Mouse (Mus musculus) intestine, embryonic 15.5 days (tissue): ENCODE results near the gene Prkcd. TPM values are rescaled to one million over a fixed set of nuclear protein-coding genes. Genes with fewer than 3 reads are reported as not detected.
A peak's percentile ranks its signal among the peaks of the same experiment; 100 is the strongest.

ENCODE experiments used
- ATAC-seq: fragments of 200-750 bp; cut with Nextera tagmentation; 2 replicates; pipeline ENCODE4 v1.8.0; 2017; ENCODE audit warnings: moderate TSS enrichment, moderate library complexity
- H3K27ac ChIP-seq: fragments of 300-500 bp; sonication (generic); 2 replicates; pipeline ENCODE4 v1.5.1; 2015; ENCODE audit warnings: mild to moderate bottlenecking, inconsistent platforms
- H3K27me3 ChIP-seq: fragments of 300-500 bp; sonication (generic); replicated peaks from 2 replicates; pipeline ENCODE4 v1.6.1; 2015; ENCODE audit warnings: inconsistent platforms
- H3K36me3 ChIP-seq: fragments of 300-500 bp; sonication (generic); 2 replicates; pipeline ENCODE4 v1.6.1; 2015; ENCODE audit warnings: inconsistent platforms
- H3K4me1 ChIP-seq: fragments of 300-500 bp; sonication (generic); replicated peaks from 2 replicates; pipeline ENCODE4 v1.6.1; 2015; ENCODE audit warnings: inconsistent platforms
- H3K4me2 ChIP-seq: fragments of 300-500 bp; sonication (generic); replicated peaks from 2 replicates; pipeline ENCODE4 v1.6.1; 2015; ENCODE audit warnings: mild to moderate bottlenecking, inconsistent platforms
- H3K4me3 ChIP-seq: fragments of 300-500 bp; sonication (generic); replicated peaks from 2 replicates; pipeline ENCODE4 v1.5.1; 2015; ENCODE audit warnings: inconsistent platforms
- H3K9ac ChIP-seq: fragments of 300-500 bp; sonication (generic); 2 replicates; pipeline ENCODE4 v1.6.1; 2015; ENCODE audit warnings: inconsistent platforms
- H3K9me3 ChIP-seq: fragments of 300-500 bp; sonication (generic); 2 replicates; pipeline ENCODE4 v1.6.1; 2016; ENCODE audit warnings: inconsistent platforms
- WGBS: fragments of 180-500 bp; shearing (Covaris S2); methylation state at CpG from one replicate; pipeline ENCODE4 v1.1.7; 2015; 5-methylcytosine and 5-hydroxymethylcytosine counted together
- polyA plus RNA-seq: library from polyadenylated mRNA; unstranded; fragments of >200 nt; fragmentation: Nextera tagmentation; extraction: Ambion mirVana; gene quantifications from 2 replicates; pipeline ENCODE4 v1.2.1, GENCODE M21; 2015

The Prkcd gene
- polyA plus RNA-seq, 1 experiment from 2014 or later: 57.2 TPM

- Histone ChIP-seq H3K9ac (peak within 1 kb of the TSS; percentile 94), H3K4me2 (peak within 1 kb of the TSS; percentile 84), H3K27me3 (no peaks in the 10 kb centered on the region), H3K9me3 (no peaks in the 10 kb centered on the region), H3K4me1 (peaks cover 26% of the 10 kb centered on the region), H3K36me3 (no peaks in the 10 kb centered on the region), H3K4me3 (peak within 1 kb of the TSS; percentile 91), H3K27ac (peak within 1 kb of the TSS; percentile 97)
- 31% methylated on average over 8 of the region's 8 CpGs for WGBS
- ATAC-seq: peak; percentile 41
Observed at GRCm38 (mm10) chr14:30548131-30548720, 77.8 kb downstream of the Prkcd start, which contains the start of gene Tkt. TSS of gene Tkt (plus strand) at chr14:30548359.

Other genes starting within 250 kb of the Prkcd start
- 18.1 and 20.0 TPM in 2 replicates for gene Dcp1a, start 146.7 kb downstream of the Prkcd start, polyA plus RNA-seq
- gene Cacna1d, start 134.8 kb downstream of the Prkcd start, polyA plus RNA-seq: 3.5 and 4.0 TPM in 2 replicates
- 358 and 367 TPM in 2 replicates for gene Tkt, start 77.9 kb downstream of the Prkcd start, polyA plus RNA-seq
- gene Rft1, start 28.1 kb upstream of the Prkcd start, polyA plus RNA-seq: 12.6 and 15.0 TPM in 2 replicates
- 11.4 and 12.3 TPM in 2 replicates for gene Sfmbt1, start 88.6 kb upstream of the Prkcd start, polyA plus RNA-seq
- gene Tmem110, start 199.4 kb upstream of the Prkcd start, polyA plus RNA-seq: 22.0 and 22.2 TPM in 2 replicates